Mouse (Mus musculus) heart, embryonic 16.5 days (tissue): ENCODE results near the gene Nudcd2. TPM values are rescaled to one million over a fixed set of nuclear protein-coding genes. Genes with fewer than 3 reads are reported as not detected.

Experiments used
- ATAC-seq: fragments of 200-750 bp; cut with Nextera tagmentation; replicated peaks from 2 replicates; pipeline ENCODE4 v1.8.0; 2017; ENCODE audit warnings: moderate number of reproducible peaks; ENCODE audit not compliant: insufficient read depth, low FRiP score; ENCODE audit errors: extremely low read depth
- H3K27ac ChIP-seq: fragments of 300-500 bp; sonication (generic); 2 replicates; pipeline ENCODE4 v1.5.1; 2014; ENCODE audit warnings: mild to moderate bottlenecking, low read length, control low read depth, moderate library complexity
- H3K27me3 ChIP-seq: fragments of 300-500 bp; sonication (generic); 2 replicates; pipeline ENCODE4 v1.6.1; 2014; ENCODE audit warnings: low read length, mixed read lengths; ENCODE audit not compliant: control insufficient read depth, insufficient read depth
- H3K36me3 ChIP-seq: fragments of 300-500 bp; sonication (generic); 2 replicates; pipeline ENCODE4 v1.6.1; 2014; ENCODE audit not compliant: control insufficient read depth, insufficient read depth
- H3K4me1 ChIP-seq: fragments of 300-500 bp; sonication (generic); 2 replicates; pipeline ENCODE4 v1.6.1; 2014; ENCODE audit warnings: low read length, mixed read lengths; ENCODE audit not compliant: control insufficient read depth, insufficient read depth
- H3K4me2 ChIP-seq: fragments of 300-500 bp; sonication (generic); 2 replicates; pipeline ENCODE4 v1.6.1; 2014; ENCODE audit warnings: low read depth, mild to moderate bottlenecking, control low read depth, low read length
- H3K4me3 ChIP-seq: fragments of 300-500 bp; sonication (generic); 2 replicates; pipeline ENCODE4 v1.5.1; 2014; ENCODE audit warnings: mild to moderate bottlenecking, control low read depth, low read length
- H3K9ac ChIP-seq: fragments of 300-500 bp; sonication (generic); 2 replicates; pipeline ENCODE4 v1.6.1; 2014; ENCODE audit warnings: low read length, control low read depth
- H3K9me3 ChIP-seq: fragments of 300-500 bp; sonication (generic); replicated peaks from 2 replicates; pipeline ENCODE4 v1.6.1; 2016; ENCODE audit warnings: low read length; ENCODE audit not compliant: control insufficient read depth
- WGBS: fragments of 180-500 bp; shearing (Covaris S2); extraction: QIAGEN DNeasy Blood & Tissue Kit; methylation state at CpG from one replicate; pipeline ENCODE4 v1.1.7; 2014; 5-methylcytosine and 5-hydroxymethylcytosine counted together
- polyA plus RNA-seq: library from polyadenylated mRNA; unstranded; fragments of >200 nt; fragmentation: Nextera tagmentation; extraction: Ambion mirVana; gene quantifications from 2 replicates; pipeline ENCODE4 v1.2.1, GENCODE M21; 2015

The Nudcd2 gene
- polyA plus RNA-seq, 1 experiment from 2014 or later, result 90.3 TPM

GRCm38 (mm10) chr11:40746361-40746760, 12.9 kb downstream of the Nudcd2 start:
- H3K27me3 ChIP-seq, result no peaks in the 10 kb centered on the region
- 87% methylated on average over 12 of the region's 12 CpGs for WGBS
- no peaks in the 10 kb centered on the region for H3K4me1 ChIP-seq
- no peak overlapping the region for H3K4me3 ChIP-seq
- no peak overlapping the region for H3K4me2 ChIP-seq
- no peak overlapping the region for H3K9ac ChIP-seq
- no peaks in the 10 kb centered on the region for H3K9me3 ChIP-seq
- H3K27ac ChIP-seq, result no peak overlapping the region
- peaks cover 7% of the 10 kb centered on the region; the same call in 1 of the 2 replicates for H3K36me3 ChIP-seq
- no peak for ATAC-seq

GRCm38 (mm10) chr11:40747716-40748115, 14.2 kb downstream of the Nudcd2 start:
- 54% methylated on average over 2 of the region's 2 CpGs for WGBS
- no peak overlapping the region for H3K4me2 ChIP-seq
- H3K27me3 ChIP-seq, result no peaks in the 10 kb centered on the region
- H3K9me3 ChIP-seq, result no peaks in the 10 kb centered on the region
- no peak overlapping the region for H3K4me3 ChIP-seq
- H3K4me1 ChIP-seq, result peaks cover 4% of the 10 kb centered on the region
- H3K9ac ChIP-seq, result no peak overlapping the region
- no peak overlapping the region for H3K27ac ChIP-seq
- no peak for ATAC-seq
- peaks cover 10% of the 10 kb centered on the region for H3K36me3 ChIP-seq

DNA sequence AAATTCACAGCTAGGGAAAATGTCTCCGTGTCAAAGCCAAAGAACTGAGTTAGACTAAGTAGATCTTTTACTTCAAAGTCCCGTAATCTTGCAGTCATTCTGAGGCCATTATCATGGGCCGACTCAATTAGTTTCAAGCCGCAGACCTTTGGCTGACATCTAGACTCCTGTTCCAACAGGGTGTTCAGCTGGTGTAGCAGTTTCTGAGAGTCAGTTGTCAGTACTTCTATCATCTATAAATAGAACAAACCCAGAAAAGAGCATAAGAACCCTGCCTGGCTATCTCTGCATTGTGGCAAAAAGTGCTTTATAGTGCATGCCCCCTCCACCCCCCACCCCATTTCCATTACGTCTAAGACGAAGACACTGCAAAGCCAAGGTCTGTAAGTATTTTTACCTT, 20.4 kb downstream of the Nudcd2 start:
- peak overlapping the region; percentile 96 for H3K27ac ChIP-seq
- peak overlapping the region; percentile 69 for H3K4me2 ChIP-seq
- WGBS, result 25% methylated on average over 6 of the region's 6 CpGs
- peak; percentile 31; the same call in 1 of the 2 replicates for ATAC-seq
- no peaks in the 10 kb centered on the region for H3K27me3 ChIP-seq
- H3K36me3 ChIP-seq, result peaks cover 10% of the 10 kb centered on the region
- H3K9ac ChIP-seq, result peak overlapping the region; percentile 98
- H3K9me3 ChIP-seq, result no peaks in the 10 kb centered on the region
- peak overlapping the region; percentile 92 for H3K4me3 ChIP-seq
- H3K4me1 ChIP-seq, result peaks cover 16% of the 10 kb centered on the region

DNA sequence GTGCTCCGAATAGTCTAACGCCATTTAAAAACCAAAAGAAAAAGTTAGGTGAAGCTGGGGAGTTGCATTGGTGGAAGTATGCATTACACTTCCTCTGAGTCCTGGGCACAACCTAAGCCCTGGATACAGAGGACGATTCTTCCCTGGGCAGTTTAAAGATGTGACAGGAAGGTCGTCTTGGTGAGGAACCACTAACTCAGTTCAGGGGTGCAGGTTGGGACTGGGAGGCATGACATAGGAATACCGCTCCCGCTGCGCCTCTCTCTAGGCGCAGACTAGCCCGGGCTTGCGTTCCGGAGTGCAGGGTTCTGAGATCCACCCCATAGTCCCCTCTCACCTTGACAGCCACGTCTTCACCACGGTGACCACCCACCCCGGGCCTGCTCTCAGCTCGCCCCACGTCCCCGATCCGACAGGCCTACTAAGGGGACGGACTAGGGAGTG, 21.2 kb downstream of the Nudcd2 start:
- Histone ChIP-seq H3K4me1 (peaks cover 16% of the 10 kb centered on the region), H3K4me3 (peak overlapping the region; percentile 92), H3K27me3 (no peaks in the 10 kb centered on the region), H3K4me2 (peak overlapping the region; percentile 69), H3K9ac (peak overlapping the region; percentile 98), H3K36me3 (peaks cover 8% of the 10 kb centered on the region), H3K27ac (peak overlapping the region; percentile 96), H3K9me3 (no peaks in the 10 kb centered on the region)
- ATAC-seq, result peak; percentile 24
- WGBS, result under 1% methylated on average over 19 of the region's 19 CpGs

GRCm38 (mm10) chr11:40755109-40755627, 21.7 kb downstream of the Nudcd2 start, which contains the start of gene Ccng1:
TSS of gene Ccng1 (minus strand) at chr11:40755311.
- Histone ChIP-seq H3K4me1 (peaks cover 16% of the 10 kb centered on the region), H3K4me3 (peak within 1 kb of the TSS; percentile 92), H3K27ac (peak within 1 kb of the TSS; percentile 96), H3K4me2 (peak within 1 kb of the TSS; percentile 69), H3K9ac (peak within 1 kb of the TSS; percentile 98), H3K36me3 (peaks cover 5% of the 10 kb centered on the region), H3K9me3 (no peaks in the 10 kb centered on the region), H3K27me3 (no peaks in the 10 kb centered on the region)
- ATAC-seq, result peak; percentile 98
- WGBS, result under 1% methylated on average over 25 of the region's 25 CpGs

DNA sequence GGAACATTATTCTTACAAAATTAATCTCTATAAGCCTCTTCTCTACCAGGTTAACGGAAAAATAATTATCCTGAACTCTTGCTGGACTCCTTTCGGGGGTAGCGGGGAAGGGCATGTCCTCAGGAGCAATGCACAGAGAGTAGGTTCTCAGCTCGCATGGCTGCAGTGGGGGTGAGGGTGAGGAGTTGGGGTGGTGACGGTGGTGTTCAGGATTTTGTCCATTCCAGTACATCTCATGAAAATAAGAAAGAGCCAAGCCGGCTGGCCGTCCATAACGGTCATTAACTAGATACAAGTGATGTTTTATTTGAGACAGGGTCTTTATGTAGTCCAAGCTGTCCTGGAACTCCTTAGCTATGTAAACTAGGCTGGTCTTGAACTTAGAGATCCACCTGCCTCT, 22.5 kb downstream of the Nudcd2 start:
- Histone ChIP-seq H3K36me3 (peaks cover 3% of the 10 kb centered on the region), H3K27me3 (no peaks in the 10 kb centered on the region), H3K9me3 (no peaks in the 10 kb centered on the region), H3K4me3 (no peak overlapping the region), H3K4me1 (peaks cover 16% of the 10 kb centered on the region), H3K4me2 (peak overlapping the region; percentile 69; the same call in 1 of the 2 replicates), H3K9ac (no peak overlapping the region), H3K27ac (no peak overlapping the region)
- no peak for ATAC-seq
- 86% methylated on average over 8 of the region's 8 CpGs for WGBS

GRCm38 (mm10) chr11:40759896-40760295, 26.4 kb downstream of the Nudcd2 start:
- no peaks in the 10 kb centered on the region for H3K36me3 ChIP-seq
- no peaks in the 10 kb centered on the region for H3K4me1 ChIP-seq
- no peak overlapping the region for H3K9ac ChIP-seq
- no peaks in the 10 kb centered on the region for H3K9me3 ChIP-seq
- no peak for ATAC-seq
- no peak overlapping the region for H3K4me3 ChIP-seq
- H3K27me3 ChIP-seq, result no peaks in the 10 kb centered on the region
- no peak overlapping the region for H3K4me2 ChIP-seq
- 74% methylated on average over 8 of the region's 8 CpGs for WGBS
- H3K27ac ChIP-seq, result no peak overlapping the region

DNA sequence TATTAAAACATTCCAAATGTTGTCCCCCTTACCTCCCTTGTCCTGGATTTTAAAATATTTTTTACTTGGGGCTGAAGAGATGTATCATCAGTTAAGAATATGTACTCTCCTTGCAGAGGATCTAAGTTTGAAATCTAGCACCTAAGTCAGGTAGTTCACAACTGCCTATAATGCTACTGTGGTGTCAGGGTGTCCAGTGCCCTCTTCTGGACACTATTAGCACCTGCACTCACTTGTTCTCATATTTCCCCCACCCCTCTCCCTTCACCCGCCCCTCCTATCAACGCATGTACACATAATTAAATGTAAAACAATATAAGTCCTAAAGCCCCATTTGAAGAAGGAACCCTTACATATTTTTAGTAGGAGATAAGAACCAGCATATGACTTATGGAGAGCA, 29.9 kb downstream of the Nudcd2 start:
- no peak overlapping the region for H3K4me3 ChIP-seq
- no peak overlapping the region for H3K4me2 ChIP-seq
- H3K27me3 ChIP-seq, result no peaks in the 10 kb centered on the region
- no peaks in the 10 kb centered on the region for H3K9me3 ChIP-seq
- 27% methylated on average over 2 of the region's 2 CpGs for WGBS
- peak; percentile 32; the same call in 1 of the 2 replicates for ATAC-seq
- no peaks in the 10 kb centered on the region for H3K4me1 ChIP-seq
- no peaks in the 10 kb centered on the region for H3K36me3 ChIP-seq
- no peak overlapping the region for H3K9ac ChIP-seq
- no peak overlapping the region for H3K27ac ChIP-seq

GRCm38 (mm10) chr11:40764690-40765089, 31.2 kb downstream of the Nudcd2 start:
- no peaks in the 10 kb centered on the region for H3K4me1 ChIP-seq
- ATAC-seq, result no peak
- no peak overlapping the region for H3K4me3 ChIP-seq
- no peaks in the 10 kb centered on the region for H3K27me3 ChIP-seq
- H3K36me3 ChIP-seq, result no peaks in the 10 kb centered on the region
- H3K9ac ChIP-seq, result no peak overlapping the region
- H3K4me2 ChIP-seq, result no peak overlapping the region
- no peak overlapping the region for H3K27ac ChIP-seq
- WGBS, result 78% methylated on average over 4 of the region's 4 CpGs
- no peaks in the 10 kb centered on the region for H3K9me3 ChIP-seq
